Mouse (Mus musculus): ENCODE measurements around the gene Dhx37. TPM values are rescaled to one million over a fixed set of nuclear protein-coding genes. Genes with fewer than 3 reads are reported as not detected.

The Dhx37 gene
- polyA plus RNA-seq (2014; fragmentation: Nextera tagmentation; extraction: Ambion mirVana): 6.8 and 10.2 TPM in 2 replicates

DNA sequence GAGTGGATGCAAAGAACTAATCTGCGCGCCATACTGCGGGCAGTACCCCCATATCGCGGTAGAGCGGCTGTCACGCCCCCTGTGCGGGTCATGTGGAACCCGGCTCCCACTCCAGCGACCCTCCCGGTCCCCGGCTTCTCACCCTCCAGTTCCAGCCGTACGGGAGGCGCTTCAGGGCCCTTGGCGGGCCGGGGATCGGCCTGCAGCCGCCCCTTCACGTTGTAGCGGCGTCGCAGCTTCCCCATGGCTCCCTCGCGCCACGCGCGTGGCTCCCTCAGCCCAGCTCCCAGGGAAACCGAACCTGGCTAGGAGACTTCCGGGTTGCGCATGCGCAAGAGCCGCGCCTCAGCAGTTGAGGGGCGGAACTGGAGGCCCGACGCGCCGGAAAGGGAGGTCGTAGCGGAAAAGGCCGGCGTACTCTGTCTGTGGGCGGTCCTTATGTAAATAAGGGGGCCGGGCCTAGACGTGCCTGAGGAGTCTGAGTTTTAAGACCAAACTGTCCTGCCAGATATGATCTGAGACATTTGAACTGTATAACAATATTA lies at the start of gene Dhx37:
TSS of gene Dhx37 (minus strand) at position 329 of the 545 bp plus-strand sequence.
- Histone ChIP-seq H3K4me2 (replicated peaks) (peak within 1 kb of the TSS; percentile 88), H3K4me3 (replicated peaks; ENCODE audit: low read length) (peak within 1 kb of the TSS; percentile 75), H3K9ac (peak within 1 kb of the TSS; percentile 85), H3K9me3 (ENCODE audit: control insufficient read depth, low read length) (no peaks in the 10 kb centered on the region), H3K36me3 (replicated peaks; ENCODE audit: control insufficient read depth, insufficient read depth) (peaks cover 30% of the 10 kb centered on the region), H3K4me1 (replicated peaks; ENCODE audit: control insufficient read depth, insufficient read depth, low read length) (peaks cover 11% of the 10 kb centered on the region), H3K27me3 (ENCODE audit: control insufficient read depth, insufficient read depth, low read length) (no peaks in the 10 kb centered on the region), H3K27ac (peak within 1 kb of the TSS; percentile 62)
- ATAC-seq (ENCODE audit: low FRiP score) (peak; percentile 92), DNase-seq (ENCODE audit: low spot score) (peak; percentile 95)
- under 1% methylated on average over 46 of the region's 46 CpGs for WGBS

DNA sequence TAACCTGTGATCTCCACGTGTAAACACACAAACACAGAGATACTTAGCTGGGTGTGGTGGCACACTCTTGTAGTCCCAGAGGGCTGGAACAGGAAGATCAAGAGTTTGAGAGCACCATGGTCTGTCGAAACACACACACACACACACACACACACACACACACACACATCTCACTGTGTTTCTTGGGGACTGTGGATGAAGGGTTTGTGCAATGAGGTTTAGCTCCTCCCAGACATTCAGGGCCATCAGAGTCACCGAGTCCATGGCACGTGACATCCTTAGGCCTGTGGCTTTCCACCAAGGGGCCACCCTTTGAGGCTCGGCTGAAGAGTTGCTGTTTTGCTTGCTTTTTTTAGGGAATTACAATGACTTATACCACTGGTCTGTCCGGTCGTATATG lies 48.6 kb upstream of the Dhx37 start:
- no peak overlapping the region for H3K4me3 ChIP-seq (replicated peaks; ENCODE audit: low read length)

DNA sequence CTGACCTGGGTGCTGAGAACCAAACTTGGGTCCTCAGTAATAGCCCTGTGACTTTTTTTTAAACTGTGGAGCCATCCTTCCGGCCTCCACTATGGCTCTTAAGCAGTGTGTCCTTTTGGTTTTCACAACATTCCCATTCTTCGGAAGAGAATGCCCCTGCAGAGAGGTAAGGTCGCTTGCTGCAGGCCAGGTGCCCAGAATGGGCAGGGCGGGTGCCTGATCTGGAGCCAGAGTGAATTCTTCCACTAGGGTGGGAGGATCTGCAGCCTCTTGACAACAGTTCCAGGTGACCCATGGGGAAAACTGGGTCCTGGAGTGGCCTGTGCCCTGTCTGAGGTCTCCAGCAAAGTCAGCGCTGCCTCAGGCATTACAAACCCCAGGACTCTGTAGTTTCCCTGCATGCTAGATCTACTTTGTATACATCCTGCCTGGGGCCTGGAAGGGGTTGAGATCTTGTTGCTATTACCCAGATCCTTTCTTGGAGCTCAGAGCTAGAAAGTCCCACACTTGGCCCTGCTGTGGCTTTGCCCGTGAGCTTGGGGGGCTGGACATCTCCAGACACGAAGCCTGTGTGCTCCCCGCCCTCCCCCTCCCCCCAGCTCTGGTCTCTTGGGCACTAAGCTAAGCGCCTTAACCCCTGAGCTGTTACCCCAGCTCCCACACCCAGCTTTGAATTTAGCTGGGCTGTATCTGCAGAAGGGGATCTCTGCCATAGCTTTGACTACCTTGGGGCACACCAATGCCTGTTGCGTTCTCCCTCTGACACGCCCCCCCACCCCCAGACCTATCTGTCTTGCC lies 46.7 kb upstream of the Dhx37 start:
- Histone ChIP-seq H3K27me3 (ENCODE audit: control insufficient read depth, insufficient read depth, low read length) (no peaks in the 10 kb centered on the region), H3K9ac (no peak overlapping the region), H3K4me3 (replicated peaks; ENCODE audit: low read length) (no peak overlapping the region), H3K4me2 (replicated peaks) (no peak overlapping the region), H3K4me1 (replicated peaks; ENCODE audit: control insufficient read depth, insufficient read depth, low read length) (peaks cover 27% of the 10 kb centered on the region), H3K9me3 (ENCODE audit: control insufficient read depth, low read length) (no peaks in the 10 kb centered on the region), H3K27ac (no peak overlapping the region), H3K36me3 (replicated peaks; ENCODE audit: control insufficient read depth, insufficient read depth) (peaks cover 24% of the 10 kb centered on the region)
- DNase-seq (ENCODE audit: low spot score) (no peak), ATAC-seq (ENCODE audit: low FRiP score) (no peak)
- WGBS: 78% methylated on average over 11 of the region's 11 CpGs

More for the DNA sequence above, 48.6 kb upstream of the Dhx37 start:
- H3K9ac ChIP-seq: no peak overlapping the region
- peaks cover 17% of the 10 kb centered on the region; the same call in 1 of the 2 replicates for H3K4me1 ChIP-seq (replicated peaks; ENCODE audit: control insufficient read depth, insufficient read depth, low read length)
- no peaks in the 10 kb centered on the region for H3K9me3 ChIP-seq (ENCODE audit: control insufficient read depth, low read length)
- ATAC-seq (ENCODE audit: low FRiP score) (no peak), DNase-seq (ENCODE audit: low spot score) (no peak)
- 91% methylated on average over 7 of the region's 7 CpGs for WGBS
- H3K27ac ChIP-seq: no peak overlapping the region
- H3K4me2 ChIP-seq (replicated peaks): no peak overlapping the region
- H3K27me3 ChIP-seq (ENCODE audit: control insufficient read depth, insufficient read depth, low read length): no peaks in the 10 kb centered on the region
- H3K36me3 ChIP-seq (replicated peaks; ENCODE audit: control insufficient read depth, insufficient read depth): peaks cover 29% of the 10 kb centered on the region

DNA sequence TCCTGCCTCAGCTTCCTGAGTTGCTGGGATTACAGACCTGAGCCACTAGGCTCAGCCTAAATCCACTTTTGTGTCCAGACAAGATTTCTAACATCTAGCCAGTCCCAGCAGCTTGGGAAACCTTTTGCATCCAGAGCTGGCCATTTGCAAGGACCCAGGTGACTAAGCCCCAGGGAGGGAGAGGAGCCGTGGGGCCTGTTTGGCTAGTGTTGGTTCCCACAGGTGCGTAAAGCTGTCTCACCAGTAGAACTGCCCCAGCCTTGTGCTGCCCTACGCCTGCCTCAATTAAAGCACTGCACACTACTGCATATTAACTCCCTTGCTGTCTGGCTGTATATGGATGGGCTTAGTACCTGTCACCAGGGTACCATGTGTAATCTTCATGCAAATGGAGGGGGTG lies 45.5 kb upstream of the Dhx37 start:
- WGBS: 93% methylated on average over 3 of the region's 3 CpGs
- Histone ChIP-seq H3K9ac (no peak overlapping the region), H3K36me3 (replicated peaks; ENCODE audit: control insufficient read depth, insufficient read depth) (peaks cover 14% of the 10 kb centered on the region), H3K4me1 (replicated peaks; ENCODE audit: control insufficient read depth, insufficient read depth, low read length) (peaks cover 27% of the 10 kb centered on the region), H3K4me3 (replicated peaks; ENCODE audit: low read length) (no peak overlapping the region), H3K27ac (no peak overlapping the region), H3K27me3 (ENCODE audit: control insufficient read depth, insufficient read depth, low read length) (no peaks in the 10 kb centered on the region), H3K9me3 (ENCODE audit: control insufficient read depth, low read length) (no peaks in the 10 kb centered on the region), H3K4me2 (replicated peaks) (no peak overlapping the region)
- DNase-seq (ENCODE audit: low spot score) (no peak), ATAC-seq (ENCODE audit: low FRiP score) (no peak)

DNA sequence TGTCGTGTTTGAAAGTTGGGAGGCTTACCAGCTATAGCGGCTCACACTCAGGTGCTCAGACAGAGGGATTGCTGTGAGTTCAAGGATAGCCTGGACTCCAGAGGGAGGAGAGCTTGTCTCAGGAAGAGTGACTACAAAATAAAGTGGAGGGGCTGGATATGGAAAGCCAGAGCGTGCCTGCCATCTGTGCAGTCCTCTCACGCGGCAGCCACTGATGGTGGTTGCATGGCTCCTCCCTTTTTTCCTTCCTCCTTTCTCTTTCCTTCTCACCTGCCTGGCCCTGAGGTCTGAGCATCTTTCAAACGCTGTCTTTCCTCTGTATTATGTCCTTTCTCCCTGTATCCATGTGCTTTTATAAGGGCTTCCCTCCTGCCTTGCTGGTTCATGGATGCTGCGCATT lies 44.1 kb upstream of the Dhx37 start:
- H3K36me3 ChIP-seq (replicated peaks; ENCODE audit: control insufficient read depth, insufficient read depth): peaks cover 4% of the 10 kb centered on the region; the same call in 1 of the 2 replicates
- H3K27ac ChIP-seq: no peak overlapping the region
- WGBS: 84% methylated on average over 7 of the region's 7 CpGs
- ATAC-seq (ENCODE audit: low FRiP score): no peak
- H3K27me3 ChIP-seq (ENCODE audit: control insufficient read depth, insufficient read depth, low read length): no peaks in the 10 kb centered on the region
- 0 out of 2 replicates have a peak overlapping the region, but pooled peaks have one; percentile 93 for H3K4me3 ChIP-seq (replicated peaks; ENCODE audit: low read length)
- peak overlapping the region; percentile 93 for H3K4me2 ChIP-seq (replicated peaks)
- H3K9ac ChIP-seq: no peak overlapping the region
- no peak for DNase-seq (ENCODE audit: low spot score)
- peaks cover 27% of the 10 kb centered on the region for H3K4me1 ChIP-seq (replicated peaks; ENCODE audit: control insufficient read depth, insufficient read depth, low read length)
- H3K9me3 ChIP-seq (ENCODE audit: control insufficient read depth, low read length): no peaks in the 10 kb centered on the region

DNA sequence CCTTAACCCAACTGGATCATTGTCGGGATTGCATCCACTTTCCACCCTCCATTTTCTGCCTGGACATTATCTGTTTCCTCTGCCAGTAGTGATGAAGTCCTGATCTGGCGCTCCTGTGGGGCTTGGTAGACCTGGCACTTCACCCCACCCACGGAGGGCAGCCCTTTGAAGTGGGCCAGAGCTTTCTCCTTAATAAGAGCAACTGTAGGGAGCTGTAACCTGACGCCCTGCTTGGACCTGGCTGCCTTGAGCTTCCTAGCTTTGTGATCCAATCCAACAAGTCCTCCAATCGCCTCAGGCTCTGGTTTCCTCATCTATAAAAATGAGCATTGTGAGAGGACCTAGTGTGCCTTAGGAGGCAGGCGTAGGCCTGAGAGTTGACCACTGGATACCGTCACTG lies 43.6 kb upstream of the Dhx37 start:
- H3K4me1 ChIP-seq (replicated peaks; ENCODE audit: control insufficient read depth, insufficient read depth, low read length): peaks cover 27% of the 10 kb centered on the region
- H3K9me3 ChIP-seq (ENCODE audit: control insufficient read depth, low read length): no peaks in the 10 kb centered on the region
- DNase-seq (ENCODE audit: low spot score): no peak
- H3K27ac ChIP-seq: no peak overlapping the region
- peak overlapping the region; percentile 49; the same call in 1 of the 2 replicates for H3K9ac ChIP-seq
- H3K36me3 ChIP-seq (replicated peaks; ENCODE audit: control insufficient read depth, insufficient read depth): no peaks in the 10 kb centered on the region
- H3K27me3 ChIP-seq (ENCODE audit: control insufficient read depth, insufficient read depth, low read length): no peaks in the 10 kb centered on the region
- H3K4me3 ChIP-seq (replicated peaks; ENCODE audit: low read length): peak overlapping the region; percentile 93
- peak overlapping the region; percentile 93 for H3K4me2 ChIP-seq (replicated peaks)
- 75% methylated on average over 7 of the region's 7 CpGs for WGBS
- no peak for ATAC-seq (ENCODE audit: low FRiP score)

DNA sequence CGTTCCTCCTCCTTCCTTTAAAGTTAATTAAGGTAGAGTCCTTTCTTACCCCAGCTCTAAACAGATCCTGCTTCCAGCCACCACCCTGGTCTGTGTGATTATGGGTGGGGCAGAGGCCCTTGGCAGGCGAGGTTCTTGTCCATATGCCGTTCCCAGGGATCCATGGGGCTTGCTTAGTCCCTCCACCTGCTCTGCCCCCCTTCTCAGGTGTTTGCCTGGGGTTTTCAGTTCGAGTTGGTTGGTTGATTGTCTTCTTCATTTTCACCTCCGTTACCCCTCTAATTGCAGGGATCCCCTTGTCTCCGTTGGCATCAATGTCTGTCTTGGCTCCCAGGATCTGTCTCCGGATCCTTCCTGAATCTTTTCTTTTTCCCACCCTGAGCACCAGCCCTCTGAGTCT lies 42.9 kb upstream of the Dhx37 start:
- H3K4me1 ChIP-seq (replicated peaks; ENCODE audit: control insufficient read depth, insufficient read depth, low read length): peaks cover 27% of the 10 kb centered on the region
- H3K27ac ChIP-seq: no peak overlapping the region
- DNase-seq (ENCODE audit: low spot score) (no peak), ATAC-seq (ENCODE audit: low FRiP score) (no peak)
- H3K9me3 ChIP-seq (ENCODE audit: control insufficient read depth, low read length): no peaks in the 10 kb centered on the region
- H3K36me3 ChIP-seq (replicated peaks; ENCODE audit: control insufficient read depth, insufficient read depth): no peaks in the 10 kb centered on the region
- no peaks in the 10 kb centered on the region for H3K27me3 ChIP-seq (ENCODE audit: control insufficient read depth, insufficient read depth, low read length)
- 61% methylated on average over 7 of the region's 7 CpGs for WGBS
- peak overlapping the region; percentile 93 for H3K4me2 ChIP-seq (replicated peaks)
- peak overlapping the region; percentile 88 for H3K9ac ChIP-seq
- peak overlapping the region; percentile 93 for H3K4me3 ChIP-seq (replicated peaks; ENCODE audit: low read length)

DNA sequence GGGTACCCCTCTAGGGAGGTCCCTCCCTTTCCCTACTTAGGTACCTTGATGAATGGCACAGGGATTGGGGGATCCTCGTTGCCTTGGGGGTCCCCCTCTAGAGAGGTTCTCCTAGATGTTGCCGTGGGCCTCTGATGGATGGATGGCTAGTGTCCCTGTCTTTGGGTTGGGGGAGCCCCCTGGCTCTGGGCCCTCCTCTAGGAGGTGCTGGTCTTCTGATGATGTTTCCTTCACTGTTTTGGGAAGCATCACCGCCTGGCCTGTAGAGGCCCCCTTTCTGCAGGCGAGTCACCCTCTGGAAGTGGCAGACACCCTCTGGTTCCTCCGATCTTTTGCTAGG lies 42.3 kb upstream of the Dhx37 start:
- Histone ChIP-seq H3K36me3 (replicated peaks; ENCODE audit: control insufficient read depth, insufficient read depth) (no peaks in the 10 kb centered on the region), H3K4me2 (replicated peaks) (peak overlapping the region; percentile 93), H3K27me3 (ENCODE audit: control insufficient read depth, insufficient read depth, low read length) (no peaks in the 10 kb centered on the region), H3K27ac (peak overlapping the region; percentile 83), H3K4me1 (replicated peaks; ENCODE audit: control insufficient read depth, insufficient read depth, low read length) (peaks cover 27% of the 10 kb centered on the region), H3K9me3 (ENCODE audit: control insufficient read depth, low read length) (no peaks in the 10 kb centered on the region), H3K9ac (peak overlapping the region; percentile 88), H3K4me3 (replicated peaks; ENCODE audit: low read length) (peak overlapping the region; percentile 93)
- WGBS: 11% methylated on average over 5 of the region's 5 CpGs
- no peak for DNase-seq (ENCODE audit: low spot score)
- ATAC-seq (ENCODE audit: low FRiP score): peak; percentile 69

DNA sequence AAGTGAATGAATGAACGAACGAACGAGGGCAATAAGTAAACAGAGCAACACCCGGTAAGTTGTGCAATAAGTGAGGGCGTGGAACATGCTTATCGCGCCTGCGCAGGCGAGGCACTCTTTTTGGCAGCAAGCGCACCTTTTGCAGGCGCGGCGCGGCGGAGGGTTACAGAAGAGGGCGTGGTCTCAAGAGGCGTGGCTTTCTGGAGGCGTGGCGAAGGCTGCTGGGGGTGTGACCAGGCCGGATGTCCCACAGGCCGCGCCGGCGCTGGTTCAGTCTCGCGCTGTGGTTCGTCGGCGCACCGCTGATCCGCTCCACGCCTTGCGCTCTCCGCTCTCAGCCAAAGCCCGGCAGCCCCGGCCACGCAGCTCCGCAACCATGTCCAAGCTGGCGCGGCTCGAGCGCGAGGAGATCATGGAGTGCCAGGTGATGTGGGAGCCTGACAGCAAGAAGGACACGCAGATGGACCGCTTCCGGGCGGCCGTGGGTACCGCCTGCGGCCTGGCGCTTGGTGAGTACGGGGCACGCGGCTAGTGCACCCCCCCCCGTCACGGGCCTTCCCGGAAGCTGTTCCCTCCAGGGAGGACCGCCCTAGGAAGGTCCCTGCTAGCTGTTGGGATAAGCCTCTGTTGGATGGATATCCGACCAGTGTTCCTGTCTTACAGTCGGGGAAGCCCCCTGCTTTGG lies 41.8 kb upstream of the Dhx37 start, which contains the start of gene Aacs:
TSS of gene Aacs (plus strand) at position 214 of the 685 bp plus-strand sequence.
- H3K9ac ChIP-seq: peak within 1 kb of the TSS; percentile 88
- peaks cover 27% of the 10 kb centered on the region for H3K4me1 ChIP-seq (replicated peaks; ENCODE audit: control insufficient read depth, insufficient read depth, low read length)

More for the DNA sequence above, 41.8 kb upstream of the Dhx37 start, which contains the start of gene Aacs:
- ATAC-seq (ENCODE audit: low FRiP score) (peak; percentile 88), DNase-seq (ENCODE audit: low spot score) (peak; percentile 95)
- no peaks in the 10 kb centered on the region for H3K9me3 ChIP-seq (ENCODE audit: control insufficient read depth, low read length)
- H3K36me3 ChIP-seq (replicated peaks; ENCODE audit: control insufficient read depth, insufficient read depth): no peaks in the 10 kb centered on the region
- H3K4me2 ChIP-seq (replicated peaks): peak within 1 kb of the TSS; percentile 93
- WGBS: under 1% methylated on average over 57 of the region's 60 CpGs
- H3K27me3 ChIP-seq (ENCODE audit: control insufficient read depth, insufficient read depth, low read length): no peaks in the 10 kb centered on the region
- H3K4me3 ChIP-seq (replicated peaks; ENCODE audit: low read length): peak within 1 kb of the TSS; percentile 93
- H3K27ac ChIP-seq: peak within 1 kb of the TSS; percentile 83

All from hindbrain, embryonic 14.5 days (tissue).